Mouse (Mus musculus) CD4-positive helper T cell, adult 2 months (primary cell): ENCODE results near the gene Dll1.

Experiments used
- DNase-seq: peaks from one replicate; pipeline ENCODE4 v3.0.0-alpha.2; 2012; ENCODE audit warnings: low read depth, missing footprints, low spot score

Dll1 gene

DNA sequence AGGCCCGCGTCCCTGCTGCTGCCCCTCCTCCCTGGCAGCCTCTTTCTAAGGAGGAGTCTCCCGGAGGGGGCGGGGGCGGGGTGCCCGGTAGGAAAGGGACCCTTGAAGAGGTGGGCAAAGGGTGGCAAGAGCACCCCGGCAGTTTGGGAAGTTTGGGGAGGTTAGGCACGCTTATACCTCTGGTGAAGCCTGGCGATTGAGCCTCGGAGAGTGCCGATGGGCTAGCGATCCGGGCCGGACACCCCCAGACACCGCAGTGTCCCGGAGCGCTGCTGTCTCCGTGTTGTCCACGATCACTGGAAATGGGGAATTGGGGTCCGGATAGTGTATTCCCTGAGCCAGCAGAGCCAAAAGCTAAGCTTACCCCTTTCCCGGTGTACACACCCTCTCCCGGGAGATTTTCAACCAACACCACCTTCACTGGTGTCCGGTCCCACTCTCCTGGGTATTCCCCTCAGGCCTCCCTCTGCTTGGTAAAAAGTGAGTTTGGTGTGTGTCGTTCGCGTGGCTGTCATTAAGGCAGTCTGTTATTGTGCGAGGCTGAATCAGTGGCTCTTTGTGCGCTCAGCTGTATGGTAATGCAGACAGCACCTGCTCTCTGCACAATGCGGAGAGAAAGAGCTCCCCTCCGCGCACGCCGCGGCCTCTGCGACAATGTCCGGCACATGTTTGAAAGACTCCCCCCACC lies at the start of gene Dll1:
Gene Dll1, minus strand, starts transcription at position 379 of the 688 bp plus-strand sequence.
- no peak for DNase-seq

DNA sequence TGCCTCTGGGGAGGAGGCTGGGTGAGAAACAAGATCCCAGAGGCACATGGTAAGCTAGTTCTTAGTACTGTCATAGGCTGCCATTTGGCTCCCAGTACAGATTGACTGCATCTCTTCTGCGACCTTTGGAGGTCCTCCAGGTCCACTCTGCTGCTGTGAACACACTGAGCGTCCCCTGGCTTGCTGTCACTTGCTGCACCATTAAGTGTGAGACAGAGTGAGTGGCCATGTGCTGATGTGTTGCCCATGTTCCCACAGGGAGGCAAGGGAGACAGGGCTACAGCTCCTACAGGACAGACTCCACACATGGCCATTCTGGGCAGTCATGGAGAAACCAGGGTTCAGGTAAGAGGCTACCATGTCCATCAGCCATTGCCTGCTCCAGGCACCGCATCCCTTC lies 49.3 kb upstream of the Dll1 start:
- no peak for DNase-seq

DNA sequence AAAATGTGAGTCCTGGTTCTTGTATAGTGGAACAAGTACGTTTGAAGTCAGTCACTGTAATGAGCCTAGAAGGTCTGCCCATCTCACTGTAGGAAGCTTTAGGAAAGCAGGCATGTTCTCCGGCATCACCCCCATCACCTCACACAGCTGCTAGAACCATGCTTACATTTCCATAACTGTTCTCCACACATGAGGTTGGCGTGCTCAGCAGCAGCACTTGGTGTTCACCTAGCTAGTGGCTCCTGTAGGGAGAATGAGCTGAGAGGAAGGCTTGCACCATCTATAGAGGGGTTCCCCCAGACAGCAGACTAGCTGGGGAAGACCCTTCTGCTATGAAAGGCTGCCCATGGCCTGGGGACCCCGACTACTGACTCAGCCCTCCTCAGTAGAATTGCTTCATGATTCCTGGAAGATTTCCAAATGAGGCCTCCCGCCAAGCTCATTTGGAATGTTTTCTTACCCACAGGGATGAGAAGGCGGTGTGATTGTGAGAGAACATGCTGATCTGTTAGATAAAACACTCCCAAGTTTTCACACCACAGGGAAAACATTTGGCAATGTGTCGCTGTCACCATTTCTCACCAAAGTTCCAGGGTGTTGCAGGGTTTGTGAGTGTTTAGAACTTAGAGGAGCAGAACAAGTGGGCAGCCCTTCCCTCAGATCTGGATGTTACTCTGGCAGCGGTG lies 46.6 kb upstream of the Dll1 start:
- no peak for DNase-seq

DNA sequence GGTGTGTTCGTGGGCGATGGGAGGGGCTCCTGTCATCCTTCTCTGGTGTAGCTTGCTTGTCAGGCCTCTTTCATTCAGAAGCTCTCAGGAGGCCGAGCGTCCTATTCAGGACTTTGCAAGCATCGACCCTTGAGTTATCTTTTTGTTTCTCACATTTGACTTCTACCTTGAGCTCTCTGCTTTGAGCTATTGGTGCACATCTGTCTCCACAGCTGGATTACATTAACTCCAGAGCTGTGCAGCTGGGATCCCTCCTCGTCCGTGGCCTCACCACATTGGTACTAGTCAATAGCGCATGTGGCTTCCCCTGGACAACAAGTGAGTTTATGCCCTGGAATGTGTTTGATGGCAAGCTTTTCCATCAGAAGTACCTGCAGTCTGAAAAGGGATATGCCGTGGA lies 46.0 kb upstream of the Dll1 start:
- DNase-seq: no peak

DNA sequence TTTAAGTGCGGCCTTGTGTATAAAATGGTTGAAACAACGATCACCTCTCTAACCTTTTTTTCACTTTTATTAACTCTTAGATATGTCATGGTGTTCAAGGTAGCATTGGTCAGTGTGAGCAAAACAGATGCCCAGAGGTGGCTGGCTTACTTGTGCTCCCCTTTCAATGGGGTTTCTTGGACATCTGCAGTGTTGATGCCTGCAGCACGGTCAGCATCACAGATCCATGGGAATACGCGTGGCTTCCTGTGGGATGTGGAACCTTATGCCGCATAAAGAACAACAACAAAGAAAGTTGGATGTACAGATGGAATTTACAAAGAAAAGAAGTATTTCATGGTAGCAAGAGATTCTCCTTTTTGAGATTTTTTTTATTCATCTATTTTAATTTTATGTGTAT lies 44.8 kb upstream of the Dll1 start:
- no peak for DNase-seq

DNA sequence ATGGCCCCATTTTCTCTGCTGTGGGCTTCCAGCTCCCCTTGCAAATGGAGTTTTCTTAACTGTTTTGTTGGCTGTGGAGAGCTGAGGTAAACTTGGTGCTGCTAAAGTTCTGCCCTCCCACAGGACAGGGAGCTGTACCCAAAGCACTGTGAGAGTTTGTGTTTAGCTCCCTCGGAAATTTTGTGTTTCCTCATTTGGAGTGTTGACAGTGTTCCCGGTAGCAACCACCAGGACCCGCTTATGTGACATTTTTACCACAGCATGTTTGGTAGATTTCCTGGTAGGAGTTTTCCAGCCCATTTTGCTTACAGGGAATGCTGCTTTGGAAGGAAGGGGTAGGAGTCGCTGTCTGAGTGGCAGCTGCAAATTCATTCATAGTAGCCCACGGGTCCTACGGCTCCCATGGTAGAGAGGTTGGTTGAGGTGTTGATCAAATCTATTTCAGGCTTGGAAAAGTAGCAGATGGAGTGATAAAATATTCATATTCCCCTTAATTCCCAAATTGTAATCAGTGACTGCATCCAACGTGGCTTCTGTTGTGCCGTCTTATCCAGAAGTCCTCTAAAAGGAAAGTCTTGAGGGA lies 43.4 kb upstream of the Dll1 start:
- no peak for DNase-seq

DNA sequence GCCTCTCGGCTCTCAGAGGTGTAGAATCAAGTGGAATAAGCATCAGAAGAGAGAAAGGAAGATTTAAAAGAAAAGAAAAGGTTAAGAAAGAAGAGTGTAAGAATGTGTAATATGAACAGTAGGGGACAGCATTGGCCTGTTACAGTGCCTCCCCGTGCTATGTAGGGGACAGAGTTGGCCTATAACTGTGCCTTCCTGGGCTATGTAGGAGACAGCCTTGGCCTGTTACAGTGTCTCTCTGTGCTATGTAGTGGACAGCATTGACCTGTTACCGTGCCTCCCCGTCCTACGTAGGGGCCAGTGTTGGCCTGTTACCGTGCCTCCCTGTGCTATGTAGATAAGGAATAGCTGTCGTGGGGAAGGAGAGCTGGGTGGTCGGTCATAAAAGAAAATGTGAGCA lies 42.9 kb upstream of the Dll1 start:
- DNase-seq: no peak

DNA sequence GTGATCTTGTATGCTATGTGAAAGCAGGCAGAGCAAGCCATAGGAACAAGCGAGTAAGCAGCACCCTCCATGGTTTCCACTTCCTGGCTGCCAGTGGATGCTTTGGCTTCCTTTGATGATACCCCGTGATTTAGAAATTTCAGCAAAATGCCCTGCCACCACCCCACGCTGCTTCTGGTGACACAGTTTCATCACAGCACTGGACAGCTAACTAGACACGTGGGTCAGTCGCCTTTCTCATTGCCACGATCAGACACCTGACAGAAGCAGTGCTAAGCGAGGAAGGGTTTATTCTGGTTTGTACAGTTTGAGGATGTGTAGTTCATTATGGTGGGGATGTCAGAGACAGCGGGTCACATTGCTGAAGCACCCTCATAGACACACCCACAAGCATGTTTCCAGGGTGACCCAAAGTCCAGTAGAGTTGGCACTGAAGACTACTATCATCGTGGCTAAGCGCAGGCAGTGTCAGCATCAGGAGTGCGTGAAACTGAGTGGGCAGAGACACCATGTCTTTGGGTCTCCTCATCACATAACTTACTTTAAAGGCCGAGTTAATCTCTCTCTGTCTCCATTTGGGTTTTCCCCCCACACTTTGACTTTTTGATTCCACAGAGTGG lies 40.0 kb upstream of the Dll1 start:
- no peak for DNase-seq

DNA sequence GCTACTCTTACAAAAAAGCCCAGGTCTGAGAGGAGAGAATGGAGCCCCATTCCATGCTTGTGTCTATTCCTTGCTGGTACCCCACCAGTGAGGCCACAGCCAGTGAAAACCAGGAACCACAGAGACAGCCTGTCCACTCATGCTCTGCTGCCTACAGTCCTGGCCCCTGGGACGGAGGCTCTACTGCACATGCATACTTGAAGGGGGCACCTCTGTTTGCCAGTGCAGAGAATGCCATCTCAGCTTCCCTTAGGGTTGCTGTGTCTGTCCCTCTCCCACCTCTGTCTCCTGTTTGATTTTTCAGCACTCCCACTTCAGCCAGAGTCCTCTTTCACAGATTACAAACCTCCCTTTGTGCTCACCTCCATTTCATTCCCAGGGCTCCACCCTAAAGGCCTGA lies 34.2 kb upstream of the Dll1 start:
- no peak for DNase-seq

DNA sequence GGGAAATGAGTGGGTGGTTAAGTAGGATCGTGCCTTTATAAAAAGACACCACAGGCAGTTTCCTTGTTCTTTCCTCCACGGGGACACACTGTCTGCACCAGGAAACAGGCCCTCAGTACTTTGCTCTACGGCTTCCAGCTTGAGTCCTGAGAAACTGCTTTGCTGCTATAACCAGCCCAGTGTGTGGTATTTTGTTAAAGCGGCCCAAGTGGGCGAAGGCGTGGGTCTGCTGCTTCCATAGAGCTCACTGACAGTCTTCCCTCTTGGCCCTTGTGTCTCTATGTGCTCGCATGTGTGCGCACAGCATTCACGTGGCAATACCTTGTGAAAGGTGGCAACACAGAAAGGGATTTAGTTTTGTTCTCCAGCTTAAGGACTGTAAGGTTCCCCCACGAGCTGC lies 32.6 kb upstream of the Dll1 start:
- no peak for DNase-seq

DNA sequence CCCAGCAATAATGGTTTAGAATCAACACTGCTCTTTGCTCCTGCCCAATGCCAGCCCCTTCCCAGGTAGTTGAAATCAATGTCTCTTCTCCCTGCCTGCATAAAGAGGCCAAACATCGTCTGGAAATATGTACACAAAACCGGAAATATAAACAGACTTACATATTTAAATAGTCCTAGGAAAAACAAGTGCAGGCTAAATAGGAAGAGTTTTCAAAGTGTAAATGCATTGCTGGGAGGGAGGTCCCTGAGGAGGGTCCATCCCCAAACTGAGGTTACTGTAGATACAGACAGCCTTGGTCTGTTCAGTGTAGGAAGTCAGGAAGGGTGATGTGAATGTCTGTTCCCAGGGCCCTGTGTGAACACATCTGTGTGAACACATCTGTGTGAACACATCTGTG lies 29.9 kb upstream of the Dll1 start:
- no peak for DNase-seq

DNA sequence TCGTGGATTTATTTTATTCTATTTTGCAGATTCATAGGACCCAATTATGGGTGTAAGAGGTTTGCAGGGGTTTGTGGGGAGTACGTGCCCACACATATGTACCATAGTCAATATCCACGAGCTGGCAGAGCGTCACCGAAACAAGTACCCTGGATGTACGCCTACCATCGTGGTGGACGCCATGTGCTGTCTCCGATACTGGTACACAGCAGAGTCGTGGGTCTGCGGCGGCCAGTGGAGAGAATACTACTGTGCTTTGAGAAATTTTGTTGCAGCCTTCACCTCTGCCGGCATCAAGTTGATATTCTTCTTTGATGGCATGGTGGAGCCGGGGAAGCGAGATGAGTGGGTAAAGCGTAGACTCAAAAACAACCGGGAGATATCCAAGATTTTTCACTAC lies 25.0 kb upstream of the Dll1 start:
- no peak for DNase-seq

DNA sequence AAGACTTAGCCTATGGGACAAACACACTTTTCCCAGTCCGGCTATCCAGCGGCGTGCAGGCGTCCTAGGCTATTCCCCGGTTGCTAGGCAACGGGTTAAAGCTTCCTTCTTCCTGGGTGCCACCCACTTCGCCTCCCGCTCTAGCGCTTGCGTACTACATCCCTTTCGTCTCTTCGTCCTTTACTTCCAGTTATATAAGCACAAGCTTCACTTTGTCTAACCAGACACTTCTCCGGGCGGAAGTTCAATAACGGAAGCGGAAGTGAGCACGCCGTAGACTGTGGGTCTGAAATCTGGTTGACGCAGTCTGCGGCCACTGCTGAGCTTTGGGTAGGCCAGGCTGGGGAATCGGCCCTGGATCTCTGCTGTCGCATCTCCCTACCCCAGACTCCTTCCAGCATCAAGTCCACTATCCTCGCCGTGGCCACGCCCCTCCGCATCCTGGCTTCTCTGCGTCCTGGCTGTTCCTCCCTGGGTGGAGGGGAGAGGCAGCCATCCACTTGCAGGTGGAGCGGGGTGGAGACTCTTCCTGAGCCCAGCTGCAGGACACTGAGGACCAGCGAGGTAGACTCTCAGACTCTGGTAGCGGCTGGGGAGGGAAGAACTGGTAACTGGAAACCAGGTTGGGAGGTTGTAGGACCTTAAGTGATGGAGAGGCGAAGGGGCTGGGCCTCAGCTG lies 19.5 kb upstream of the Dll1 start, which contains the start of gene Fam120b:
Gene Fam120b, plus strand, starts transcription at position 206 of the 679 bp plus-strand sequence.
- peak; percentile 96 for DNase-seq

DNA sequence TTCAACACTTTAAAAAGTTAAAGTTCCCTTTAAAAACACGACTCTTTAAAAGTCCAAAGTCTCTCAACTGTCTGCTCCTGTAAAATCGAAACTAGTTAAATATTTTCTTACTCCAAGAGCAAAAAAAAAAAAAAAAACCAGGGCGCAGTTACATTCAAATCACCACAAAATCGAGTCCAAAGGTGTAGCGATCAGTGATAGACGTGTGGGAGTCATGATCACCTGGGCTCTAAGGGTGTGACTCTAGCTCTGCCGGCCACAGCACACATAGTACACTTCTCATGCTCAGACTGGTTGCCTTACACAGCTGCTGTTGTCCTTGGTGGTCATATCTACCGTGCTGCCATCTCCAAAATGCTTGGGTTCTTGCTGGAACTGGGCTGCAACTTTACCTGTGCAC lies 12.7 kb upstream of the Dll1 start:
- DNase-seq: no peak

DNA sequence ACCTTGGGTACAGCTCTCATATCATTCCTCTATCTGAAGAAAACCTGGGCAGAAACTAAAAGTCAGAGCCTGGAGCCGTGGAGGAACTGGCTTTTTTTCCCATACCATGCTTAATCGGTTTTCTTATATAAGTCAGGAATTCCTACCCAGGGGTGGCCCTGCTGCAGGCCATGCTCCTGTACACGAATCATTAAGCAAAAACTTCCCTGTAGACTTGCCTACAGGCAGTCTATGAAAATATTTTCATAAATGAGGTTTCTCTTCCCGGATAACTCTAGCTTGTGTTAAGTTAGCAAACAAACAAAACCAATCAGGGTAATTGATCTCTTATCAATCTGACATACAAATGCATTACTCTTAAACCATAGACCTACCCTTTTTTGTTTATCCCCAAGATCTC lies 12.2 kb upstream of the Dll1 start:
- DNase-seq: no peak

DNA sequence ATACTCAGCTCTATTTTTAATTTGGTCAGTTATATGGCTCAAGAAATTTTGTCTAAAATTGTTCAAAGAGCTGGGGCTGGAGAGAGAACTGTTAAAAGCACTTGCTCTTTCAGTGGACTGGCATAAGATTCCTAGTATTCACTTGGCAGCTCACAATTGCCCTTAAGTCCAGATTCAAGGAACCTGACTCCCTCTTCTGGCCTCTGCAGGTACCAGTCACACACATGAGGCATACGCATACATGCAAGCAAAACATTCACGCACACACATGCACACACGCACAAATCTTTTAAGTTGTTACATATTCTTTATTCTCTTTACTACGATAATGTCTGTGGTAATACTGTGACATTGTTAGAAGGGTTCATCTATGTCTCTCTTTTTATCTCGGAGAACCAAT lies 6.7 kb upstream of the Dll1 start:
- no peak for DNase-seq

DNA sequence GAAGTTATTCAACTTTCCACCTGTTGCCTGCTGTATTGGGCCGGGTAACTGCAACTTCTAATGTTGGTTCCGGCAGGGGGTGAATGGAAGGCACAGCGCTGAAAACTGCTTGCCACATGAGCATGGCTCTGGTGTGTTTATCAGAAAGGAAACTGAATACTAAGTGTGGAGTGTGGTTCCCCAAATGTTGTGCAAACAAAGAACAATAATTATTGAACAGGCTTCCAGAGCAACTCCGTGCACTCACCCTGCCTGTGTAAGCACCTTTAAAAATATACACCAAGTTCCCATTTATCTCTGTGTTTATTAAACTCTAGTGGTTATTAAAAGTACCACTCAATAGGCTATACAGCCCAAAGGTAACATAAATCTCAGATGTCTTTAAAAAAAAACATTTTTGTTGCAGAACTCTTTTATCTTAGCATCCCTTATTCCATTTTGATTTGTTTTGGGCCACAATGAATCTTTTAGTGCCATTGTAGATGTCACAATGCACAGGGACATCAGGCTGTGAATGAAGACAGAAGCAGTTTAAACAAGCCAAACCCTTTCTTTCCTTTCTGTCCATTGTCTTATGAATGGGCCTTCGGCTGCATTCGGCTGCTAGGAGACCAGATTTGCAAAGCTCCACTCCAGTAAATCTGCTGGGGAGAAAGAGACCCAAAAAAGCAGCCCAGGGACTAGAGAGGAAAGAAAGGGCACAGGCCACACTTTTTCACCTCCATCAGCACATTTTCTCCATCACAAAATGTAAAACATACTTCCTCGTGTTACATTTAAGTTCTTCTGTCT lies 5.4 kb upstream of the Dll1 start:
- DNase-seq: no peak

DNA sequence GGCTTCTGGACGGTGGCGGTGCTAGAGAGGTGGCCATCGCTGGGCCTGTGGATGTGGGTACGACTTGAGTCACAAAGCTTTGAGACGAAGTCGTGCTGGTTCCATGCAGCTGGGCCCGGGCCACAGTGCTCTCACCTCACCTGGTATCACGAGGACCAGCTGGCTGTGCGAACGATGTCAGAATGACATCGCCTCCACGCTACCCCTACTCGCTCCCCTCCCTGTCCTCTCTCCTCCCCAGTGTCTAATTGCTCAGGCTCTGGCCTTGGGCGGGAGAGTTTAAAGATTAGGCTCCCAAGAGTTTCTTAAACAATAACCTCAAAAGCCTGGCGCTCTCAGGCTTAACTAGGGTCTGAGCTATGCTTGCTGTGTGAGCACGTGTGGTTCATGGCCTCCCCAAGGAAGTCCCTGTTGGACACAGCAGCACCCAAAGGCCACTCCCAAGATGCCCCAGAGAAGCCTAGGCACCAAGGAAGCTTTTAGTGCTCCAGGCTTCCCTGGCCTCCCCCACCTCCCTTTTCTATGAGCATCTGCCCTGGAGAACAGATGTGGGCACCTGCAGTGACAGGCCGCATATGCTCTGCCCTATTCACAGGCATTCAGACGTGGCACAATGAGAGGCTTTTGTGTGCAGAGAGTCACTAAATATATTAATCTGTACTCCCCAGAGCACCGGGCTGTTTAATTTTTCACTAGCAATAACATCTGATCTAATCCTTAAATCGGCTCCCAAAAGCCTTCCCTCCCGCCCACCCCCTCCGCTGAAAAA lies 4.6 kb upstream of the Dll1 start:
- no peak for DNase-seq

DNA sequence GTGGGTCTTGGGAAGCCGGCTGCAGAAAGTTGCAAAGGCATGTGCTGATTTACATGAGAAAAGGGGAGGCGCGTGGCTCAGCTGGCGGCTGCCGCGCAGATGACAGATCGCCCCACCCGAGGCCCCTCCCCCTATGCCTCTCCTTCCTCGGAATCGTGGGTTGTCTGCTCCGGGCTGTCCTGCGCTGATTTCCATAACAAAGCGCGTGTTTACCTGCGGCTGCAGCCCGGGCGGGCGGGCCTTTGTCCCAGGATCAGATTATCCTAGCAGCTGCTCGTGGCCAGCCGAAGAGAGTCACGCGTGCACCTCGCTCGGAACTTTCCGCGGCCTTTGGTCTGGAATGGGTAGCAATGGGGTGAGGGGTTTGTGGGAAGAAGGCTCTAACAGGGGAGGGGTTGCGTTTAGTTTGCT lies 4.0 kb upstream of the Dll1 start:
- peak; percentile 44 for DNase-seq

DNA sequence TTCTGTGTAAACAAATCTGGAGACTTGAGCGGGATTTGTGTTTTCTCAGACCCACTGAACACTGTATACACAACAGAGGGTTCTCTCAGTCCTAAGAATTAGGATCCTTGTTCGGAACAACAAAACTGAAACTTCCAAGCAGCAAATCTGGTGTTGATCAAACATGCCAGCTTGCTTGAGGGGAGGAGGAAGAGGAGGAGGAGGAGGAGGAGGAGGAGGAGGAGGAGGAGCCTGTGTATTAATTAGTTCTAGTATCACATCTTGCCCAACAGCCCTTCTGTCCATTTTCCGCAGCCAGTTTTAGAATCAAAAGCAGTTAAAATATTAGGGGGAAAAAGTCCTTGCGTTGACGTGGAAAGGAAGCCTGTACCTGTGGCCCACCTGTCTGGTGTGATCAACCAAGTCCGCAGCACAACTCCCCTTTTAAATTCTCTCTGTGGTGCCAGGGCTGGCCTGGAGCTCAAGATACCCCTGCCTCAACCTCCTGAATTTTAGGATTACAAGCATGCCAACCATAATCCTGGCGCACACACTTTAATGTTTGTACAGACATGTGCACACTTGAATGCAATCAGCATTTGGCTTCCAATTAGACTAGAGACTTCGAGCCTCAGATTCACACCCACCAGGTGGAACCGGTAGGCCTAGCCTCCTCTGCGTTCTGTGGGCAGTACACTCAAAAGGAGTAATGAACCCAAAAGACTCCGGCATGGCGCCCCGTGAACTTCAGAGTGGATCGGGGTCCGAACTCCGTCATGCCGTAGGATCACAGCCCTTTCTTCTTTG lies 3.3 kb upstream of the Dll1 start:
- no peak for DNase-seq
